Mouse (Mus musculus): ENCODE results near the gene Gm29609. TPM values are rescaled to one million over a fixed set of nuclear protein-coding genes. Genes with fewer than 3 reads are reported as not detected.

Gene Gm29609
- polyA plus RNA-seq (2017; shearing (Covaris generic)): not detected

DNA sequence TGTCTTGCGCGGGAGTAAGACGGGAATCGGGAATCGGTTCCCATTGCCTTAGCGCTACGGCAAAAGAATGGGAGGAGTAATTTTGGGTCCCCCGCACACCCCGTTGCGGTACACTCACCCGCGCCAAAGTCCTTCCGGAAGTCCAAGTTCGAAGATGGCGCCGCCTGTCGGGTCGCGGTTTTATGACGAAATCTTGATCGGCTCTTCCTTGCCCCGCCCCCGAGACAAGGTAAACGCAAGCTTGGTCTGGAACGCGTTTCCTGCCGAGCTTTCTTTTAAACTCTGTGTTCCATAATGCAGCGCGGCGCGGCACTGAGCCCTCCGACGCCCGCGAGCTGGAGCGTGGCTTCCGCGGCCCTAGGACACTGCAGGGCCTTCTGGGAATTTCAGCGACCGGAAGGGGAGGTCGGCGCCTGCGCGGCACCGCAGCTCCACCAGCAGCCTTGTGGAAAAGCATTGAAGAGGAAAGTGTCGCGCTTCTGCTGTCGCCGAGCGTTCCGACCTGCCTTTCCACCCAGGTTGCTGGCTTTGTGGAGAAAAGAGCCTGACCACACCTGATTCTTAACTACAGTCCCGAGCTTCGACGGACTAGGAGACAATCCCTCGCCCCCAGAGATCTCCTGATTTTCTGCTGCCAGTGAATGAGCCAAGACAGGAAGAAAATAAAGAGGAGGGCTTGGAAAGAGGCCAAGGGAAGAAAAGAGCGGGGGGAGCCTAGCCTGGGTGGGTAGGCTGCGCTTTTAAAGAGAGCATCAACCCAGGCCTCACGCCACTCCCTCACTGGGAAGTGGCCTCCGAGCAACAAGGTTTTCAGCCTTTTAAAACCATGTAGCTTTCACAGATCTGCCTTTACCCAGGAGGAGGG, at the start of gene Gm29609, which contains the start of gene Gtf3c2:
Gene Gm29609, minus strand, starts transcription at position 146 of the 865 bp plus-strand sequence.
Gene Gtf3c2, minus strand, starts transcription at position 379 of the 865 bp plus-strand sequence.

DNA sequence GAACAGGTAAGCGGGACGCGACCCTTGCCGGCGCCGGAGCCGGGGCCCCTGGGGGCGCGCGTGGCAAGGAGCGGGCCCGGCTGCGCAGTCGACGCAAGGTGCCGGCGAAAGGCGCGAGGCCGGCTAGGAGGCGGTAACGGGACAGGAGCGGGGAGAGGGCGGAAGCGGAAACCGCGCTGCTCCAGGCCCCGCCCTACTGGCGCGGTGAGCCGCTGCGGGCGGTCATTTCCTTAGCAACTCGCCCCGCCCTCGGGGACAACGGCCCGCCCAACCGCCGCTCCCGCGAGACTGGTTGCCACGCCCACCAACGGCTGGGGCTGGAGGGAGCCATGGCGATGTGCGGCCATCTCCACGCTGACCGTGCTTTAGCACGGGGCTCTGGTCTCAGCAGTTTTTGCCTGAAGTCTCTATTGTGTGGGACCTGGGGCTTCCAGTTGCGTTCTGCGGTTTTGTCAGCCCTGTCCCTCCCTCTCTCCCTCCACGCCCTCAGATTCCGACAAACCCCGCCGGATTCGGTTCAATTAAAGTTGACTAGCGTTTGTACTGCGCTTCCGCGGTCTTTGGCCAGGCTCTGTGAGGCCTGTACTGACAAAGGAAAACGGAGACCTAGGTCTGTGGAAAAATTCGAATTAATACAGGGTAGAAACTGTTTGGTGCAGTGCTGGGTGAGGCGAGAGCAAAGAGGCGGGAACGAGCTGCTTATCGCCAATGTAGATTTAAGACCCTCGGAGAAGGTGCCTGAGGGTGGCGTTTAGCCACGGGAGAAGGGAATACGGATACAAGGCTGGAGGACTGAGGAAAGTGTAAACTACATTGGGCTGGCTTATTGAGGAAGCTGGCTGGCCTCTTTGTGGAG, 41.0 kb upstream of the Gm29609 start, which contains the start of gene Ppm1g:
Gene Ppm1g, minus strand, starts transcription at position 240 of the 856 bp plus-strand sequence.

DNA sequence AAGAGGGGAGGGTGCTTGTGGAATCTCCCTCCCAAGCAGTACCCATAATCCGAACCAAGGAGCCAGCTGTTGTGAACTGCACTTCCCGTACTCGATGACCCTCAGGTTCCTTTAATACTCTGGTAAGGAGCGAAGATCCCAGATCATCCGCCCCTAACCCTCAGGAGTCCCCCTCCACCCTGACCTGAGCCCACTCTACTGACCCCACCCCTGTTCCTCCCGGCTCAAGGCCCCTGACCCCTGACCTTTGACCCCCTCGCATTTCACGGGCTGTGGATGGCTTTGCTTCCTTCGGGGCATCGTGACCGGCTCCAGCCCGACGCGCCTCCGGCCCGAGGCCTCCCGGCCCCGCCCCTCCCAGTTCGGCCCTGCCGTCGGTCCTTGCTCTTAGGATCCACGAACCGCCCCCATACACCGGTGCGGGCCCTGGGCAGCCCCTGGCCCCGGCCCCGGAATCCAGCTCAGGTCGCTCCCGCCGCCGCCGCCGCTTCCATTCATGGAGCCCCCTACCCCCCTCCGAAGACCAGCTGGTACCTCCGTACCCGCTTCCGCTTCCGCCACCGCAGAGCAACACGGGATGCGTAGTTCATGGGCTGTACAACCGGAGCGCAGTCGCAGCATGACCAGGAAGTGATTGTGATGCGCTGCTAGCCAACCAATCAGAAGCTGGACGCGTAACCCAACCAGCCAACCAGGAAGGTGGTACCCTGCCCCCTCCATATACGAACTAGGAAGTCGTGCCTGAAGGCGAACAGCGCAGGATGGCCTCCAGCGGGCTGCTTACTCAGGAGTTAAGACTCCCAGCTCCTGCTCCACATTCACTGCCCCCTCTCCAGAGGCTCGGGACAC, 22.3 kb upstream of the Gm29609 start, which contains the start of gene Zfp513:
Gene Zfp513, minus strand, starts transcription at position 562 of the 849 bp plus-strand sequence.

DNA sequence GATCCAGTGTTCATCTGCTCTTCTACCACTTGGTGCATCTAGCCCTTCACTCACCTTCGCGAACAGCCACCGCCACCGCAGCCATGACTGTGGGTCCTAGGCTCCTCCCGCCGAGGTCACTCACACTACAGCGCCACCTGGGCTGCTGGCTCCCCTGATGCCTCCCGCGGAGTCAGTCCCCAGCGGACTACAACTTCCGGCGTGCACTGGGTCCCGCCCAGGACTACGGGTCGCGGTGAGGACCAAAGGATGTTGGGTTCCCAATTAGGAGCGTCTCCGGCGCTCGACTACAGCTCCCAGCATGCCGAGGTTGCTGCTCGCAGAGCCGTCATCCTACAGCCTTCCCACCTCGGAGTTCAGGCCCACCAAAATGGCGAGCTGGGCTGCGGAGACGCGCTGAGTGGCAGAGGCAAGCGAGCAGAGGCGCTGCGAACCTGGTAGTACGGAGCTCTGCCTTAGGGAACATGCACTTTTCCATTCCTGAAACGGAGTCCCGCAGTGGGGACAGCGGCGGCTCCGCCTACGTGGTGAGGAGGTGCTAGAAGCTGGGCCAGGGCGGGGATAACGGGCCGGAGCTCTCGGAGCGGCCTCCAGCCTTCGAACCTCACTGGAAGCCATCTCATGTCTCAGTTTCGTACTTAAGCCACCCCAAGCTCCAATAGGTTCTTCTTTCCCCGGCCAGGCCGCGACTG, 13.4 kb upstream of the Gm29609 start, which contains the start of the genes Snx17 and Eif2b4:
Gene Snx17, plus strand, starts transcription at position 289 of the 692 bp plus-strand sequence.
Gene Eif2b4, minus strand, starts transcription at position 492 of the 692 bp plus-strand sequence.

DNA sequence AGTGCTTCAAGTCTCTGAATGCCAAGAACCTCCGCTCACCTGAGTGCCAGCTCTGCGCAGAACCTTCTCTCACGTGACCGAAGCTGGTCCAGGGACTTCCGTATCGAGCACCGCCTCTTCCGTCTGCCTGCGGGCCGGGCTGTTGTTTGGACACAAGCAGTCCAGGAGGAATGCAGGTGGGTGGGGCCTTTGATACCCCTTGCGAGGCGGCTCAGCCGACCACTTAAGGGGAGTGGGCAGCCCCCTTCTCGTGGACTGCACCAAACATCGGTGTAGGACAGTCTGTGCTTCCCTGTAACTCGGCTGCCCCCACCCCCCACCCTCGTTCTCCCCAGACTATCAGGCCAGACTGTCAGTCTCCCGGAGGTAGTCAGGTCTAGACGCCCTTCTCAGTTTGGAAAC, 25.6 kb downstream of the Gm29609 start, which contains the start of gene Mpv17:
Gene Mpv17, minus strand, starts transcription at position 100 of the 402 bp plus-strand sequence.

DNA sequence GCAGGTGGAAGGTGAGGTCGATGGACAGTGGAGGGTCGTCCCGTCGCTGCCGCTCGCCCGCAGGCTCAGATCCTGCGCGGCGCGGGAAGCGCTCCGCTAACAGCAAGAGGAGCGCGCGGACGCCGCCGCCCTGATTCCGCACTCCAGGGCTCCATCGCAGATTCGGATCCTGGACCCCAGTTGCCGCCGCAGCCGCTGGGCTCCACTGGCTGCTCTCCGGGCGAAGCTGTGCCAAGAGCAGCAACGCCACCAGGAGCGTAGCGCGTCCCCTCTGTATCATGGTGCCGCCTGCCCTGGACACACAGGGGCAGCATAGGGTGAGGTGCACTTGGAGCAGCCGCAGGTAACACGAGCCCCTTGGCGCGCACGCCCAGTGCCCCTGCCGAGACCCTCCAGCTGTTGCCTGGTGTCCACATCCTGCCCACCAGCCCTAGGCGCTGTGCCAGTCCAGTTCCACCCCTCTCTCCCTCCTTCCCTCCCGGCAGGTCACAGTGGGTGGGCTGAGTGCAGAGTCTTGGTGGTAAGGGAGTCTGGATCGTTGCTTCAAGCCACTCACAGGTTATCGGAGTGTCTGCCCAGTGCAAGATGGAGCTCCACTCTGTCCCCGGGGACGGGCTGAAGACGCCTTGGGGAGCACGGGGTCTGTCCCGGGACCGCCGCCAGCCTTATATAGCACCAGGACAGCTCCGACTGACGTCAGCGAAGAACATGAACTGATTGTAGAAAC, 41.3 kb downstream of the Gm29609 start, which contains the start of gene Ucn:
Gene Ucn, minus strand, starts transcription at position 589 of the 727 bp plus-strand sequence.

DNA sequence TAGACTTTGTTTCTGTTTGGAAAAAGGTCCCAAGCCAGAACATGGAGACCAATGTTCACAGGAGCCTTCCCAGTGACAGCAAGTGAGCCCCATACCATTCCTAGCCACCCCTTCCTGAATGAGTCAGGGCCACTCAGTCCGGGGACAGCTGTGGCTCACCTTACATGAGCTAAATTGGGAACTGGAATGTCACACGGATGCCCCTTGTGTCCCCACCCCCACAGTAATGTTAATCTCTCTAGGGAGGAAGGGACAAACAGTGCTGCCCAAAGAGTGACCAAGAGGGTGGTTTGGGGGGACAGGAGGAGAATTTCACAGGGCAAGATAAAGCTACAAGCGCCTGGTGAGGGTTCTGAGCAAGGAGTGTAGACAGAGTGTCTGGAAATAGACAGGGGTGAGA, 63.4 kb downstream of the Gm29609 start, which contains the start of gene Trim54:
Gene Trim54, plus strand, starts transcription at position 359 of the 400 bp plus-strand sequence.

DNA sequence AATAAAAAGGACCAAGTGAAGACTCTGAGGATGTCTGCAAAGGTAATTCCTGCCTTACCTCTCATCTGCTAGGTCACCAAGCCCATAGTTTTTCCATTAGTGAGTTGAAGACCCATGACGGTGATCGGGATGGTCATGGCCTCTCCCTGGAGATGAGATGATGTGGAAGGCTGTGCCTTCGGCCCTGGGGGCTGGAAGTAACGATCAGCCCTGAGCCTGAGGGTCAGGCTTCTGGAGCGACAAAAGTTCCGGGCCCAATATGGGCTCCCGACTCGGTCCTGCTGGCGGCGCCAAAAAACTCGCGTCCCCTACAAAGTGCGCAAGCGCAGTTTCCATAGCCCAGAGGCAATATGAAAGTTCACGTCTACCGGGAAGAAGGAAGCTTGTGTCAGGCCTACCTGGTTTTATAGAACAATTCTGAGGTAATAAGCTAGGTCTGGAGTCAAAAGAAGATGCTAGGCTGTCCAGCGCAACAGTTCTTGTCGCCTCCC, 71.7 kb downstream of the Gm29609 start, which contains the start of gene Slc30a3:
Gene Slc30a3, minus strand, starts transcription at position 238 of the 491 bp plus-strand sequence.

DNA sequence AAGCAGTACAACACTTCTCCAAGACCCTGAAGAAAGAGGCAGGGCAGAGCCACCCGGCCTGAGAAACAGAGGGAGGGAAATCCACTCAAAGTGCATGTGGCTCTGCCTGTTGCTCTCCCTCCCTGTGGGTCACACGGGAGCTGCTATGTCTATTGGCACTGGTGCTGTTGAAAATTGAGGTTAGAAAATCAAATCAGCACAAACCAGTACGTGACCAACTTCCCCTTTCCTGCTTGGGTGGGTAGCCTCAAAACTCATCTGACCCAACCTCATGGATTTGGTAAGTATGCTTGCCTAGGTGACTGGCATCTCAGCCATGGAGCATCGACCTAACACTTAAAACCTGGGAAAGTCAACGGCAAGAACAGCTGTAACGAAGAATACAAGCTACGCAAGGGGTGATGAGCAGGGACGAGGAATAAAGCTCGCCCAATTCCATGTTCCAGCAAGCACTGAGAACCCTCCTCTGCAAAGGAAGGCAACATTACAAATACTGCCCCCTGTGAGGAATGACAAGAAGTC, 73.8 kb downstream of the Gm29609 start, which contains the start of gene Dnajc5g:
Gene Dnajc5g, plus strand, starts transcription at position 472 of the 522 bp plus-strand sequence.

Other genes with a start within 250 kb of the Gm29609 start
- 0.26 TPM for gene Cgref1, start 234.3 kb downstream of the Gm29609 start, polyA plus RNA-seq (2017; shearing (Covaris generic))
- 215 TPM for gene Preb, start 219.6 kb downstream of the Gm29609 start, polyA plus RNA-seq (2017; shearing (Covaris generic))
- not detected for gene Tcf23, start 211.2 kb downstream of the Gm29609 start, polyA plus RNA-seq (2017; shearing (Covaris generic))
- 62.9 TPM for gene Atraid, start 131.6 kb downstream of the Gm29609 start, polyA plus RNA-seq (2017; shearing (Covaris generic))
- gene Slc5a6, start 131.0 kb downstream of the Gm29609 start, polyA plus RNA-seq (2017; shearing (Covaris generic)): 5.3 TPM
- gene Cad, start 125.1 kb downstream of the Gm29609 start, polyA plus RNA-seq (2017; shearing (Covaris generic)): 16.7 TPM
- not detected for gene Dnajc5g, start 73.6 kb downstream of the Gm29609 start, polyA plus RNA-seq (2017; shearing (Covaris generic))
- gene Slc30a3, start 71.7 kb downstream of the Gm29609 start, polyA plus RNA-seq (2017; shearing (Covaris generic)): 1.3 TPM
- not detected for gene Trim54, start 63.2 kb downstream of the Gm29609 start, polyA plus RNA-seq (2017; shearing (Covaris generic))
- gene Ucn, start 41.1 kb downstream of the Gm29609 start, polyA plus RNA-seq (2017; shearing (Covaris generic)): not detected
- gene Mpv17, start 25.7 kb downstream of the Gm29609 start, polyA plus RNA-seq (2017; shearing (Covaris generic)): 16.9 TPM
- 96.4 TPM for gene Gtf3c2, start 233 bp upstream of the Gm29609 start, polyA plus RNA-seq (2017; shearing (Covaris generic))
- gene Snx17, start 13.3 kb upstream of the Gm29609 start, polyA plus RNA-seq (2017; shearing (Covaris generic)): 83.0 TPM
- gene Eif2b4, start 13.5 kb upstream of the Gm29609 start, polyA plus RNA-seq (2017; shearing (Covaris generic)): 46.4 TPM
- gene Zfp513, start 22.4 kb upstream of the Gm29609 start, polyA plus RNA-seq (2017; shearing (Covaris generic)): 24.6 TPM
- 166 TPM for gene Ppm1g, start 40.8 kb upstream of the Gm29609 start, polyA plus RNA-seq (2017; shearing (Covaris generic))
- 283 TPM for gene Nrbp1, start 61.0 kb upstream of the Gm29609 start, polyA plus RNA-seq (2017; shearing (Covaris generic))
- gene Gm9970, start 61.3 kb upstream of the Gm29609 start, polyA plus RNA-seq (2017; shearing (Covaris generic)): not detected
- gene Krtcap3, start 71.8 kb upstream of the Gm29609 start, polyA plus RNA-seq (2017; shearing (Covaris generic)): 42.2 TPM
- gene Ift172, start 111.2 kb upstream of the Gm29609 start, polyA plus RNA-seq (2017; shearing (Covaris generic)): 8.5 TPM
- gene Fndc4, start 116.2 kb upstream of the Gm29609 start, polyA plus RNA-seq (2017; shearing (Covaris generic)): 4.6 TPM
- not detected for gene Gckr, start 117.5 kb upstream of the Gm29609 start, polyA plus RNA-seq (2017; shearing (Covaris generic))